Mouse (Mus musculus) MEL-GATA-1-ER (cell line): Measurements from ENCODE around the gene Metrn.
A peak's percentile ranks its signal among the peaks of the same experiment; 100 is the strongest.
"Not testable (repeated sequence)": the region's sequence is repeated elsewhere in the genome, so short reads cannot be mapped to it uniquely, and the experiment has no call there.

ENCODE experiments used
- DNase-seq: peaks from one replicate; pipeline ENCODE4 v3.0.0-alpha.2; 2012; ENCODE audit warnings: low read depth; ENCODE audit errors: extremely low read depth

The Metrn gene

GRCm38 (mm10) chr17:25808789-25809605 is 12.1 kb upstream of the Metrn start, which contains the start of gene Fbxl16:
Gene Fbxl16, plus strand, starts transcription at chr17:25809085.
- no peak for DNase-seq

GRCm38 (mm10) chr17:25808028-25808427 is 11.1 kb upstream of the Metrn start:
- DNase-seq, result no peak

- not testable (repeated sequence) for DNase-seq
Observed at GRCm38 (mm10) chr17:25807452-25807851, 10.5 kb upstream of the Metrn start.

DNA sequence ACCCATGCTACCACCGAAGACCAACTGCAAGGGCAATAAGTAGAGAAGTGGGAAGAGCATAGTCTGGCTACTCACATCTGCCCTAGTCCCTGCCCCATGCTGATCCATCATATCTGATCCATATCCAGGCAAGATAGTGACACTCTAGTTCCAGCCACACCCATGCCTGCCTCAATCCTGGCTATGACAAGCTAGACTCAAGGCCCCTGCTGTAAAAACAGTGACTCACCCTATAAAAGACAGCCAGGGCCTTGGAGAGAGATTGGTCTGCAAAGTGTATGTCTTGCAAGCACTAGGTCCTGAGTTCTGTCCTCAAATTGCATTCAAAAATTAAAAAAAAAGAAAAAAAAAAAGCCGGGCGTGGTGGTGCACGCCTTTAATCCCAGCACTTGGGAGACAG is 9.6 kb upstream of the Metrn start:
- no peak for DNase-seq

- no peak for DNase-seq
Observed at GRCm38 (mm10) chr17:25802825-25803517, 6.0 kb upstream of the Metrn start.

DNA sequence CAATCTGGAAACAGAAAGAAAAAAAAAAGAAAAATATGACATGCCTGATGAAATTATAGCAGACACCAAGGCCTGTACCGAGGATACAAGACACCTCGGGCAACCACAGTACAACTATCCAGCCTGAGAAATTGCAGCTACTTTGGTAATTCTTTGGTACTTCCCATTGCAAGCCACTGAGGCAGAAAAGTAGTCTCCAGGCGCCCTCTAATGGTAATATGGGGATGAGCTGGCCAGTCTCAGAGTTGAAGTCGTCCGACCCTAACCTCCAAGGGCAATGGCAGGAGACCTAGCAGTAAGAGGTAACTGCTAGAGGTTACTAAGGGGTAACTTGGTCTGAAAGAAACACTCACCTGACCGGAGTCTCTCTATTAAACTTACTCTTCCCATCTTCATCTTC is 4.1 kb upstream of the Metrn start:
- DNase-seq, result peak; percentile 59

DNA sequence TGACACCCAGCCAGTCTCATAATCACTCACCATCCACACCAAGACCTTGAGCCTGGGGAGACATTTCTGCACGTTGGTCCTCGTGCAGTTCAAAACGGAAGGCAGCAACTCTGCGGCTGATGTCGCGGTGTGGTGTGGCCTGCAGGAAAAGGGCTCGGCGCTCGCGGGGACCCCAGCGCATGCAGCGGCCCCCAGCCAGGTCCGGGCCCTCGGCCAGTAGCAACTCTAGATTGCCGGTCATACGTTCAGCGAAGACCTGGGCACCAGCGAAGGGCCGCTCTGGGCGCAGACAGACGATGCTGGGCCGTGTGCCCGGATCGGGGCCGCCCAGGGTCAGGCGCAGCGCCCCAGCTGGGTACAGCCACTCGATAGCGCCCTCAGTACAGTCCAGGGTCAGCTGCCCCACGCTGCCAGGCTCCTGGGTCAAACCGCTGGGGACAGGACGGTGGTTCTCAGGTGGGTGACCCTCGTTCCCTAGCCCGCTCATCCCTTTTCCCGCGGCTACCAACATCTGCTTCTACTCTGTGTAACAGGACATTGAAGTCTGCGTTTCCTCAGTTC is 645 bp downstream of the Metrn start:
- no peak for DNase-seq

GRCm38 (mm10) chr17:25795609-25796092 is 1.3 kb downstream of the Metrn start, which contains the start of gene AC134908.4:
Gene AC134908.4, minus strand, starts transcription at chr17:25795659.
- DNase-seq, result no peak

GRCm38 (mm10) chr17:25794998-25795397 is 1.9 kb downstream of the Metrn start:
- DNase-seq, result no peak

- no peak for DNase-seq
Observed at GRCm38 (mm10) chr17:25794197-25794596, 2.7 kb downstream of the Metrn start.

DNA sequence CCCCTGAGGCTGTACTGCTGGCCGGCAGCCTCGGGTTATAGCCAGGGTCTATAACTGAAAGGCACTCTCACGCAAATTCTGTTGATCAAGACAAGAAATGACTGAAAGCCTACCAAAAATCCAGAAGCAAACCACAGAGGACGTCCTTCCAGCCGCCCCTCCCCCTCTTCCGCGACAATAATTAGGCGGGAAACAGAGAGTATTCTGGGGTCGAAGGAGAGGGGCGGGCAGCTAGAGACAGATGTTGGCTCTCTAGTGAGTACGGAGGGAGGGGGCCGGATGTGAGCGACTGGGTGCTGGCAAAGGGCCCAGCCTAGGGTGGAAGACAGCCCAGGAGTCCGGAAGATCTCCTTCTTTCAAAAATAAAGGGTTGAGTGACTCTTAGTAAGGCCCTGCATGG is 4.3 kb downstream of the Metrn start, which contains the start of gene Fam173a:
Gene Fam173a (minus strand): TSS at position 287 of the 400 bp plus-strand sequence.
- DNase-seq, result peak; percentile 82

- peak; percentile 76 for DNase-seq
Observed at GRCm38 (mm10) chr17:25791843-25792527, 5.0 kb downstream of the Metrn start.

- DNase-seq, result no peak
Observed at GRCm38 (mm10) chr17:25791320-25791842, 5.6 kb downstream of the Metrn start.

- no peak for DNase-seq
Observed at GRCm38 (mm10) chr17:25786781-25787504, 10.0 kb downstream of the Metrn start.

DNA sequence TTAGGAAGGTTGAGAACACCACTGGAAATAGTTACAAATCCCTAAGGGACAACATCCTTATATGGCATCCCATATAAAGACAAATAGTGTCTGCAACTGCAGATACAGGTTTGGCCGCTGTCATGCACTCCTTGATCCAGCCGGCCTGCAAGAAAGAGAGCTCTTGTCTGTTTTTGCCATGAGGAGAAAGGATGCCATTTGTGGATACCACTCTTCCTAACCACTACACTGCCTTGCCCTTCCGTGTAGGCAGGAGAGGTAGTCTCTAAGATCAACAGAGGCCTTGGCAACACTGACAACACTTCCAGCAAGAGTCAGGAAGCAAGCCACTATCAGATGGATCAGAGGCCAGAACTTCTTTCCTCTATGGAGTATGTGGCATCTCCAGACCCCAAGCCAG is 10.7 kb downstream of the Metrn start, which contains the start of gene Ccdc78:
Gene Ccdc78 (plus strand): TSS at position 301 of the 400 bp plus-strand sequence.
- no peak for DNase-seq

DNA sequence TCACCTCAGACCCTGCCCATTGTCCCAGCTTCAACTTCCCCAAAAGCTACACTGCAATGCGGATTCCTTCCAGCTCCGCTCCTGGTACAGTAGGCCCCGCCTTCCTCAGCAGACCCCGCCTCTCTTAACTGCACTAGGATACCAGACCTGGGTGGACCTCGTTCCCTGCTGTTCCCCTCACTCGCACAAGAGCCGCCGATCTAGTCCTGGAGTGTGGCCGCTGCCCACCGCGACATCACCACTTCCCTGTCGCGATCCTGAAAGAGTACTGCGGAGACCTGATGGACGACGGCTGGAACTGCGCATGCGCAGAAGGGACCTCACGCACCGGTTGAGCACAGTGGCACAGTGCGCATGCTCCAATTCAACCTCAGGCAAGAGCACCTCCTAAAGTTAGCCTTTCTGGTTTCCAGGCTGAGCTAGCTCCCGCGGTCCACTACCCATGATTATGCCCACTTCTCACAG is 11.6 kb downstream of the Metrn start, which contains the start of gene Haghl:
Gene Haghl (minus strand): TSS at position 393 of the 465 bp plus-strand sequence.
- DNase-seq, result peak; percentile 89

DNA sequence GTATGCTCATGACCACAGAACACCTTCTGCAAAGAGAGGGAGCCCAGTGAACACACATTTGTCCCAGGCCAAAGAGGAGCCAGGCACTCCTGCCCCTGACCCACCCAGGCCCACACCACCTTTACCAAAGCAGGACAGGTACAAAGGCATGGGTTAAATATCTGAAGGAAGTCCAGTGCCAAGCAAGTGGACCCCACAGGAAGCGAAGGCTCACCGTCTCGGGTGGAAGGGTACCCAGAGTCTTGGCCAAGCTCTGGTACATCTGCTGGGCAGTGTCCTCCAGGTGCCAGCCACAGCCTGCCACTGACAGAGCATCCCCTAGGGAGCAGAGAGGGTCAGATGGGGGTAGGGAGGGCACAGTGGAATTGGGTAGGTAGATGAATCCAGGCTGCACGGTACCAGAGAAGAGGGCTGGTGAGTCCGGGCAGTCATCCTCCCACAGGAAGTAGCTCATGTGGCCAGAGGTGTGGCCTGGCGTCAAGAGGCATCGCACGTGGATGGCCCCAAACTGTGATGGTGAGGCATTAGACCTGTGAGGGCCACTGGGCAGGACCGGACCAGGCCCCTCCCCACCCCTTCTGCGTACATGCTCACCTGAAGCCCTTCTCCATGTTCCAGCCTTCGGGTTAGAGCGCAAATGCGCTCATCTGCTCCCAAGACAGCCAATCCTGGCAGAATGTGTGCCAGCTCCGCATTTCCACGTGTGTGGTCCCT is 12.9 kb downstream of the Metrn start:
- DNase-seq, result no peak

DNA sequence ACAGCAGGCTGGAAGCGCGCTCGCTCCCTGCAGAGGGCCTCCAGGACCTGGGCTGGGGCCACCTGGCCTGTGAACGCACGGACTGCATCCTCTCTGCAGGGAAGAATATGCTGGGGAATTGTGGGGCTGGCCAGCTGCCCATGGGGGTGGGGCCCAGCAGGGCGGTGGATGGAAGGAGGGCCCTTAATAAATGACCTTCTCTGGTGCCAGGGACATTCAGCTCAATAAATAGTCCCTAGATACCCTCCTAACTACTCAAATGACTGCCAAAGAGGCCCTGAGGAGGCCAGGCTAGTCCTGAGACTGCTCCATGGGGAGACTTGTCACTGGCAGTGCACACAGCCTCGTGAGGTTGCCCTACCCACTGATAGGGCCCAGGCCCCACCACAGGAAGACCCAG is 13.8 kb downstream of the Metrn start:
- no peak for DNase-seq

DNA sequence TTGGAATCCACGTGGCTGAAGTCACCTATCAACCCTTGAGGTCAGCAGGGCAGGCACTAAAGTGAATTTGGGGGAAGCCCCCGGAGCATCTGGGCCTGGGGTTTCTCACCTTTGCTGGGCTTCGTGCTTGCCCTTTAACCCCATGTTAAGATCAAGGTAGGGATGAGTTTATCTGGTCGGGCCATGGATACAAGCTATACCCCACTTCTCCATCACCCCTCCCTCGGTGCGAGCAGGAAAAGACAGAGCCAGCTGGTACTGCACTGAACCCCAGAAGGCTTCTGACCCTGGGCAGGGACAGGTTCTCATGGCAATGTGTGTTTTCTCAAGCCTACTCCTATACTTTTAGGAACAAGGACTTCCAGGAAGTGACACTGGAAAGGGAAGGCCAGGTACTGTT is 15.6 kb downstream of the Metrn start:
- DNase-seq, result no peak
